Mouse (Mus musculus): ENCODE data around the gene Figla.

Figla gene

GRCm38 (mm10) chr6:86069856-86070255, 53.9 kb downstream of the Figla start:
- no peak for DNase-seq (ENCODE audit: low spot score in 2 of 2)

GRCm38 (mm10) chr6:86070277-86070676, 54.3 kb downstream of the Figla start:
- no peak for DNase-seq (ENCODE audit: low spot score in 2 of 2)
